Mouse (Mus musculus): ENCODE measurements at regions not wholly inside any gene's neighbourhood (a gene's known extent, or its start where the extent isn't known, plus 50 kb on each side); places are given as distances from the start of the nearest gene placed in this dataset.
"Not testable (repeated sequence)": the region's sequence is repeated elsewhere in the genome, so short reads cannot be mapped to it uniquely, and the experiment has no call there.

GRCm38 (mm10) chr1:95397188-95397587, 83.8 kb downstream of the Fam174a start:
- peak; percentile 19 for DNase-seq (ENCODE audit: low read depth, low spot score)

- no peak for DNase-seq (ENCODE audit: low read depth, low spot score)
These were observed 86.3 kb downstream of the Fam174a start for GRCm38 (mm10) chr1:95399764-95400163.

GRCm38 (mm10) chr1:95422253-95422652, 108.8 kb downstream of the Fam174a start:
- DNase-seq (ENCODE audit: low read depth, low spot score) = no peak

- no peak for DNase-seq (ENCODE audit: low read depth, low spot score)
These were observed 112.0 kb downstream of the Fam174a start for GRCm38 (mm10) chr1:95425420-95425819.

- DNase-seq (ENCODE audit: low read depth, low spot score) = no peak
These were observed 123.7 kb downstream of the Fam174a start for GRCm38 (mm10) chr1:95437155-95437554.

GRCm38 (mm10) chr1:95445541-95445940, 132.1 kb downstream of the Fam174a start:
- DNase-seq (ENCODE audit: low read depth, low spot score) = no peak

GRCm38 (mm10) chr1:95448962-95449558, 135.6 kb downstream of the Fam174a start:
- no peak for DNase-seq (ENCODE audit: low read depth, low spot score)

GRCm38 (mm10) chr1:95450920-95451332, 137.5 kb downstream of the Fam174a start:
- DNase-seq (ENCODE audit: low read depth, low spot score) = no peak

- peak; percentile 73 for DNase-seq (ENCODE audit: low read depth, low spot score)
These were observed 138.3 kb downstream of the Fam174a start for GRCm38 (mm10) chr1:95451755-95452154.

- no peak for DNase-seq (ENCODE audit: low read depth, low spot score)
These were observed 140.8 kb downstream of the Fam174a start for GRCm38 (mm10) chr1:95454246-95454645.

GRCm38 (mm10) chr1:95459355-95459754, 145.9 kb downstream of the Fam174a start:
- DNase-seq (ENCODE audit: low read depth, low spot score) = no peak

GRCm38 (mm10) chr1:95468095-95468494, 154.7 kb downstream of the Fam174a start:
- DNase-seq (ENCODE audit: low read depth, low spot score) = no peak

GRCm38 (mm10) chr1:95468772-95469171, 155.3 kb downstream of the Fam174a start:
- no peak for DNase-seq (ENCODE audit: low read depth, low spot score)

GRCm38 (mm10) chr1:95470491-95470890, 157.1 kb downstream of the Fam174a start:
- no peak for DNase-seq (ENCODE audit: low read depth, low spot score)

- DNase-seq (ENCODE audit: low read depth, low spot score) = no peak
These were observed 174.4 kb downstream of the St8sia4 start for GRCm38 (mm10) chr1:95493004-95493403.

- not testable (repeated sequence) for DNase-seq (ENCODE audit: low read depth, low spot score)
These were observed 166.7 kb downstream of the St8sia4 start for GRCm38 (mm10) chr1:95500671-95501070.

- DNase-seq (ENCODE audit: low read depth, low spot score) = no peak
These were observed 158.7 kb downstream of the St8sia4 start for GRCm38 (mm10) chr1:95508718-95509117.

GRCm38 (mm10) chr1:95528726-95529125, 138.6 kb downstream of the St8sia4 start:
- DNase-seq (ENCODE audit: low read depth, low spot score) = peak; percentile 3

GRCm38 (mm10) chr1:95531017-95531416, 136.4 kb downstream of the St8sia4 start:
- no peak for DNase-seq (ENCODE audit: low read depth, low spot score)
